Mouse (Mus musculus) embryonic facial prominence, embryonic 13.5 days (tissue): ENCODE results near the gene Tmem44. TPM values are rescaled to one million over a fixed set of nuclear protein-coding genes. Genes with fewer than 3 reads are reported as not detected.

Experiments
- ATAC-seq: fragments of 200-750 bp; cut with Nextera tagmentation; 2 replicates; pipeline ENCODE4 v1.8.0; 2017; ENCODE audit warnings: low read depth; ENCODE audit not compliant: insufficient number of reproducible peaks, insufficient read depth, low FRiP score, low TSS enrichment
- H3K27ac ChIP-seq: fragments of 300-500 bp; sonication (generic); 2 replicates; pipeline ENCODE4 v1.5.1; 2015; ENCODE audit warnings: moderate library complexity, mild to moderate bottlenecking, inconsistent platforms
- H3K27me3 ChIP-seq: fragments of 300-500 bp; sonication (generic); 2 replicates; pipeline ENCODE4 v1.6.1; 2015; ENCODE audit warnings: mild to moderate bottlenecking, inconsistent platforms
- H3K36me3 ChIP-seq: fragments of 300-500 bp; sonication (generic); 2 replicates; pipeline ENCODE4 v1.6.1; 2015; ENCODE audit warnings: mild to moderate bottlenecking, inconsistent platforms
- H3K4me1 ChIP-seq: fragments of 300-500 bp; sonication (generic); 2 replicates; pipeline ENCODE4 v1.6.1; 2015; ENCODE audit warnings: inconsistent platforms
- H3K4me2 ChIP-seq: fragments of 300-500 bp; sonication (generic); 2 replicates; pipeline ENCODE4 v1.6.1; 2015; ENCODE audit warnings: moderate library complexity, mild to moderate bottlenecking, inconsistent platforms
- H3K4me3 ChIP-seq: fragments of 300-500 bp; sonication (generic); 2 replicates; pipeline ENCODE4 v1.5.1; 2015; ENCODE audit warnings: mild to moderate bottlenecking, inconsistent platforms
- H3K9ac ChIP-seq: fragments of 300-500 bp; sonication (generic); 2 replicates; pipeline ENCODE4 v1.6.1; 2015; ENCODE audit warnings: mild to moderate bottlenecking, inconsistent platforms
- H3K9me3 ChIP-seq: fragments of 300-500 bp; sonication (generic); 2 replicates; pipeline ENCODE4 v1.6.1; 2016; ENCODE audit warnings: inconsistent platforms
- WGBS: fragments of 180-500 bp; shearing (Covaris S2); methylation state at CpG from one replicate; pipeline ENCODE4 v1.1.7; 2015; ENCODE audit warnings: mixed read lengths; 5-methylcytosine and 5-hydroxymethylcytosine counted together
- polyA plus RNA-seq: library from polyadenylated mRNA; unstranded; fragments of >200 nt; fragmentation: Nextera tagmentation; extraction: Ambion mirVana; gene quantifications from 2 replicates; pipeline ENCODE4 v1.2.1, GENCODE M21; 2015

The Tmem44 gene
- polyA plus RNA-seq, 1 experiment from 2014 or later = 32.7 TPM

- Histone ChIP-seq H3K9ac (no peak overlapping the region), H3K36me3 (peaks cover 98% of the 10 kb centered on the region), H3K4me3 (no peak overlapping the region), H3K4me2 (no peak overlapping the region), H3K27ac (no peak overlapping the region), H3K4me1 (no peaks in the 10 kb centered on the region), H3K9me3 (no peaks in the 10 kb centered on the region), H3K27me3 (no peaks in the 10 kb centered on the region)
- no peak for ATAC-seq
- WGBS = 76% methylated on average over 5 of the region's 5 CpGs
Observed at GRCm38 (mm10) chr16:30580765-30581164, 30.1 kb upstream of the Tmem44 start.

- no peak overlapping the region for H3K27ac ChIP-seq
- H3K9ac ChIP-seq = no peak overlapping the region
- no peaks in the 10 kb centered on the region for H3K27me3 ChIP-seq
- H3K4me3 ChIP-seq = no peak overlapping the region
- WGBS = 90% methylated on average over 1 of the region's 1 CpGs
- ATAC-seq = no peak
- no peak overlapping the region for H3K4me2 ChIP-seq
- H3K36me3 ChIP-seq = peaks cover 95% of the 10 kb centered on the region
- H3K9me3 ChIP-seq = no peaks in the 10 kb centered on the region
- H3K4me1 ChIP-seq = no peaks in the 10 kb centered on the region
Observed at GRCm38 (mm10) chr16:30576392-30576791, 25.8 kb upstream of the Tmem44 start.

GRCm38 (mm10) chr16:30575815-30576214 lies 25.2 kb upstream of the Tmem44 start:
- WGBS = 87% methylated on average over 7 of the region's 7 CpGs
- Histone ChIP-seq H3K36me3 (peaks cover 95% of the 10 kb centered on the region), H3K4me2 (no peak overlapping the region)

GRCm38 (mm10) chr16:30572239-30572638 lies 21.6 kb upstream of the Tmem44 start:
- ATAC-seq = no peak
- Histone ChIP-seq H3K27me3 (no peaks in the 10 kb centered on the region), H3K27ac (no peak overlapping the region), H3K9me3 (no peaks in the 10 kb centered on the region), H3K4me1 (no peaks in the 10 kb centered on the region), H3K9ac (no peak overlapping the region), H3K4me3 (no peak overlapping the region), H3K36me3 (peaks cover 96% of the 10 kb centered on the region), H3K4me2 (no peak overlapping the region)
- WGBS = 44% methylated on average over 4 of the region's 4 CpGs

More at GRCm38 (mm10) chr16:30575815-30576214, 25.2 kb upstream of the Tmem44 start:
- Histone ChIP-seq H3K9ac (no peak overlapping the region), H3K27me3 (no peaks in the 10 kb centered on the region), H3K27ac (no peak overlapping the region), H3K4me1 (no peaks in the 10 kb centered on the region), H3K9me3 (no peaks in the 10 kb centered on the region), H3K4me3 (no peak overlapping the region)
- ATAC-seq = no peak

GRCm38 (mm10) chr16:30571378-30571777 lies 20.7 kb upstream of the Tmem44 start:
- Histone ChIP-seq H3K4me2 (no peak overlapping the region), H3K9me3 (no peaks in the 10 kb centered on the region), H3K4me1 (no peaks in the 10 kb centered on the region), H3K4me3 (no peak overlapping the region), H3K9ac (no peak overlapping the region), H3K27ac (no peak overlapping the region), H3K27me3 (no peaks in the 10 kb centered on the region), H3K36me3 (peaks cover 96% of the 10 kb centered on the region)
- 95% methylated on average over 5 of the region's 5 CpGs for WGBS
- ATAC-seq = no peak

- Histone ChIP-seq H3K27me3 (no peaks in the 10 kb centered on the region), H3K4me1 (no peaks in the 10 kb centered on the region), H3K27ac (no peak overlapping the region), H3K9ac (no peak overlapping the region), H3K9me3 (no peaks in the 10 kb centered on the region), H3K4me3 (no peak overlapping the region), H3K4me2 (no peak overlapping the region), H3K36me3 (peaks cover 95% of the 10 kb centered on the region)
- no peak for ATAC-seq
- 96% methylated on average over 4 of the region's 4 CpGs for WGBS
Observed at GRCm38 (mm10) chr16:30570173-30570572, 19.5 kb upstream of the Tmem44 start.

GRCm38 (mm10) chr16:30565631-30566030 lies 15.0 kb upstream of the Tmem44 start:
- Histone ChIP-seq H3K4me1 (no peaks in the 10 kb centered on the region), H3K9me3 (no peaks in the 10 kb centered on the region), H3K27me3 (no peaks in the 10 kb centered on the region), H3K4me2 (no peak overlapping the region), H3K4me3 (no peak overlapping the region), H3K27ac (no peak overlapping the region), H3K36me3 (peaks cover 98% of the 10 kb centered on the region), H3K9ac (no peak overlapping the region)
- 89% methylated on average over 6 of the region's 6 CpGs for WGBS
- no peak for ATAC-seq

GRCm38 (mm10) chr16:30560601-30561000 lies 10.0 kb upstream of the Tmem44 start:
- no peaks in the 10 kb centered on the region for H3K4me1 ChIP-seq
- no peak for ATAC-seq
- WGBS = 93% methylated on average over 4 of the region's 4 CpGs
- no peaks in the 10 kb centered on the region for H3K27me3 ChIP-seq
- peaks cover 11% of the 10 kb centered on the region; the same call in 1 of the 2 replicates for H3K9me3 ChIP-seq
- H3K36me3 ChIP-seq = peaks cover 93% of the 10 kb centered on the region
- H3K4me3 ChIP-seq = no peak overlapping the region
- H3K4me2 ChIP-seq = no peak overlapping the region
- no peak overlapping the region for H3K9ac ChIP-seq
- H3K27ac ChIP-seq = no peak overlapping the region

GRCm38 (mm10) chr16:30559312-30559992 lies 8.8 kb upstream of the Tmem44 start:
- WGBS = 84% methylated on average over 5 of the region's 5 CpGs
- H3K36me3 ChIP-seq = peaks cover 81% of the 10 kb centered on the region
- no peak for ATAC-seq

GRCm38 (mm10) chr16:30554109-30554508 lies 3.5 kb upstream of the Tmem44 start:
- no peak overlapping the region for H3K9ac ChIP-seq
- peaks cover 17% of the 10 kb centered on the region for H3K4me1 ChIP-seq
- no peak overlapping the region for H3K4me3 ChIP-seq
- 93% methylated on average over 8 of the region's 8 CpGs for WGBS
- H3K9me3 ChIP-seq = peaks cover 20% of the 10 kb centered on the region
- H3K27ac ChIP-seq = no peak overlapping the region
- H3K4me2 ChIP-seq = no peak overlapping the region
- no peaks in the 10 kb centered on the region for H3K27me3 ChIP-seq
- no peak for ATAC-seq
- peaks cover 28% of the 10 kb centered on the region for H3K36me3 ChIP-seq

More at GRCm38 (mm10) chr16:30559312-30559992, 8.8 kb upstream of the Tmem44 start:
- Histone ChIP-seq H3K9me3 (peaks cover 20% of the 10 kb centered on the region), H3K4me1 (no peaks in the 10 kb centered on the region), H3K4me3 (no peak overlapping the region), H3K9ac (no peak overlapping the region), H3K27me3 (no peaks in the 10 kb centered on the region), H3K27ac (no peak overlapping the region), H3K4me2 (no peak overlapping the region)

- no peak for ATAC-seq
- H3K4me2 ChIP-seq = no peak overlapping the region
- no peaks in the 10 kb centered on the region for H3K27me3 ChIP-seq
- no peak overlapping the region for H3K4me3 ChIP-seq
- H3K9me3 ChIP-seq = peaks cover 20% of the 10 kb centered on the region
- 41% methylated on average over 11 of the region's 11 CpGs for WGBS
- H3K36me3 ChIP-seq = peaks cover 14% of the 10 kb centered on the region
- H3K27ac ChIP-seq = peak overlapping the region; percentile 57
- no peak overlapping the region for H3K9ac ChIP-seq
- peaks cover 25% of the 10 kb centered on the region for H3K4me1 ChIP-seq
Observed at GRCm38 (mm10) chr16:30552621-30553338, 2.1 kb upstream of the Tmem44 start.
